Mouse (Mus musculus) WW6 (cell line): ENCODE measurements around the gene Map10.

Source experiments
- DNase-seq: peaks from one replicate; pipeline ENCODE4 v3.0.0-alpha.2; 2013; ENCODE audit warnings: low read depth, low spot score

The Map10 gene

GRCm38 (mm10) chr8:125716211-125716610, 46.6 kb downstream of the Map10 start:
- DNase-seq, result no peak

DNA sequence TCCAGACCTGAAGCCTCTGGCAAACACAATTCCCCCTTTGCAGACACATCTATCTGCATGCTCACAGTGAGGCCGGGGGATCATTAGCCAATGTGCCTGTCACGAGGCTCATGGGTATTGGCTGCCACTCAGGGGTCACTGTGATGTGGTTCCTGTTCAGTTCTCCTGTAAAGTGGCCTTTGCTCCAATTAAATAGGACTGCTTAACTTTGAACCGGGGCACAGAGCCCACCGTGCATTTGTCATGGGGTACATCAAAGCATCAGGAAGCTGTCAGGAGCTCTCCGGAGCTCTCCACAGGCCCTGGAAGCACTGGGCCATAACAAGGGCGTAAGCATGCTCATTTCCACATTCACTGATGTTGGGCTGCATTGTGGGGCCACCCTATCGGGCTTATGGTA, 47.0 kb downstream of the Map10 start:
- DNase-seq, result no peak

DNA sequence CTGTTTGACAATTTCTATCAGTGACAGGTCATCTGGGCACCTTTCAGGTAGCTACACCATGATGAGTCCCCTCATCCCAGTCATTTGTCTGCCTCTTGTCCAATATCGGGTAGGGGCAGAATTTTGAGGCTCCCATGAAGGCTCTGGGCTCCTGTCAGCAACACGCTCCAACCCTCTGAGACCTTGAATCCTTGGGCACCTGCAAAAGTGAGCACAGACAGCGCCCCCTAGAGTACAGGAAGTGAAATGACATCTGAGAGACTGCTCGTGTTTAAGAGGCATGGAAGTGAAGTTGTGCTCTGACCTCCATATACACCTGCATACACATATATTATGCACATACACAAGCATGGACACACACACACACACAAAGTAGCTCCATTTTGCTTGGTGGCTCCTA, 49.3 kb downstream of the Map10 start:
- no peak for DNase-seq

DNA sequence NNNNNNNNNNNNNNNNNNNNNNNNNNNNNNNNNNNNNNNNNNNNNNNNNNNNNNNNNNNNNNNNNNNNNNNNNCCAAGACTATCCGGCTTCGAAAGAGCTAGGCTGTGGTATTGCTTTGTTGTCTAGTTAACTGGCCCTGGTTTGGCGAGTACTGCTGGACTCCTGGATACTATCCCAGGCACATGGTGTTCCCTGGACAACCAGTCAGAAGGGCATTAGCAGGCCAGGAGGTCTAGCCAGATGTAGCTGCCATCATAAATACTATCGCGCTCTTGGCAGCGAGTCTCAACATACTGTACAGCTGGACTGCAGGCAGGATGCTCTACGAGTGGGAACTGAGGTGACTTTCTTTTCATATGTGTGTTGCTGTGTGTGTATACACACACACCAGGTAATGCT, 53.1 kb downstream of the Map10 start:
- DNase-seq, result no peak
